Mouse (Mus musculus) macrophage (primary cell): ENCODE results near the gene Rpn1. TPM values are rescaled to one million over a fixed set of nuclear protein-coding genes. Genes with fewer than 3 reads are reported as not detected.

Experiments
- H3K27ac ChIP-seq: fragments of 350-480 bp; formaldehyde crosslinking; 2 replicates; pipeline ENCODE4 v1.9.0; 2021
- H3K36me3 ChIP-seq: fragments of 350-480 bp; formaldehyde crosslinking; 2 replicates; pipeline ENCODE4 v1.9.0; 2021; ENCODE audit errors: inconsistent target
- H3K4me3 ChIP-seq: fragments of 350-480 bp; formaldehyde crosslinking; 2 replicates; pipeline ENCODE4 v1.9.0; 2021; ENCODE audit errors: inconsistent target
- H3K79me2 ChIP-seq: fragments of 350-480 bp; formaldehyde crosslinking; 2 replicates; pipeline ENCODE4 v1.9.0; 2021; ENCODE audit errors: inconsistent target
- WGBS: methylation state at CpG from one replicate; pipeline ENCODE4 v1.1.7; 2026; ENCODE audit warnings: inconsistent platforms; ENCODE audit not compliant: missing documents; 5-methylcytosine and 5-hydroxymethylcytosine counted together
- polyA plus RNA-seq: library from polyadenylated mRNA; stranded (reverse); fragments of 250-400 nt; gene quantifications from 3 replicates; pipeline ENCODE4 v1.2.4, GENCODE M21; 2018; ENCODE audit warnings: inconsistent platforms

Gene Rpn1
- polyA plus RNA-seq, 1 experiment from 2014 or later: 177 TPM

GRCm38 (mm10) chr6:88083095-88083494, 1.2 kb upstream of the Rpn1 start:
- 96% methylated on average over 7 of the region's 7 CpGs for WGBS
- Histone ChIP-seq H3K79me2 (peaks cover 37% of the 10 kb centered on the region), H3K27ac (no peak overlapping the region), H3K36me3 (no peaks in the 10 kb centered on the region), H3K4me3 (no peak overlapping the region)

DNA sequence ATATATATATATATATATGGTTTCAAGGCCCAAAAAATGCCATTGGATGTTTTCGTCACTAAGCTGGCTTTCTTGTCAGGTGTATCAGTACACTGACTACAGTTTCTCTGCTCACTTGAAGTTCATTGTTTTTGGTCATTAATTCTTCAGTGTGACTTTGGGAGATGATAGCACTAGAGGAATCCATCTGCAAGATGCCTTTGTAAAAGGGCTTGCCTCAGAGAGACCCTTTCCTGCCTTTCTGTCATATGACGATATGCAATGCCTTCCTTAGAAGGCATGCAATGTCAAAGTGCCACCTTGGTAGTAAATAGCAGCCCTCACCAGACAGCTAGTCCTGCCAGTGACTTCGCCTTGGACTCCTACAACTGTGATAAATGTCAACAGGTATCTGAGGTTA, 610 bp upstream of the Rpn1 start:
- Histone ChIP-seq H3K79me2 (peaks cover 43% of the 10 kb centered on the region), H3K4me3 (no peak overlapping the region), H3K27ac (peak overlapping the region; percentile 48), H3K36me3 (0 out of 2 replicates have a peak, but pooled peaks cover 3% of the 10 kb centered on the region)
- WGBS: 75% methylated on average over 3 of the region's 3 CpGs

DNA sequence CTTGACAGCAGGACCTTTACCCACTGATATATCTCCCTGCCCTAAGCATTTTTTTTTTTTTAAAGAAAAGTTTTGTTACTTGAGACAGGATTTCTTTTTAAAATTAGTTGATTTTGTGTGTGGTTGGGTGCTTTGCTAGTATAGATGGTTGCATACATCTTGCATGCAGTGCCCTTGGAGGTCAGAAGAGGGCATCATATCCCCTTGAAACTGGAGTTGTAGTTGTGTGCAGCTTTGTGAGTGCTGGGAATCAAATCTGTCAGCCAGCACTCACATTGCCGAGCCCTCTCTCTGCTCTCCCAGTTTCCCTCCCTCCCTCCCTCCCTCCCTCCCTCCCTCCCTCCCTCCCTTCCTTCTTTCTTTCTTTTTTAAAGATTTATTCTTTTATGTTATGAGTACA, 4.7 kb downstream of the Rpn1 start:
- WGBS: no CpG with 5 or more reads among the region's 1 CpGs
- Histone ChIP-seq H3K27ac (no peak overlapping the region), H3K4me3 (no peak overlapping the region), H3K79me2 (peaks cover 95% of the 10 kb centered on the region), H3K36me3 (peaks cover 40% of the 10 kb centered on the region; the same call in 1 of the 2 replicates)

GRCm38 (mm10) chr6:88095377-88095776, 11.1 kb downstream of the Rpn1 start:
- whole genome bisulfite sequencing: 92% methylated on average over 7 of the region's 7 CpGs
- Histone ChIP-seq H3K36me3 (peaks cover 81% of the 10 kb centered on the region), H3K79me2 (peaks cover 37% of the 10 kb centered on the region), H3K27ac (no peak overlapping the region), H3K4me3 (no peak overlapping the region)

DNA sequence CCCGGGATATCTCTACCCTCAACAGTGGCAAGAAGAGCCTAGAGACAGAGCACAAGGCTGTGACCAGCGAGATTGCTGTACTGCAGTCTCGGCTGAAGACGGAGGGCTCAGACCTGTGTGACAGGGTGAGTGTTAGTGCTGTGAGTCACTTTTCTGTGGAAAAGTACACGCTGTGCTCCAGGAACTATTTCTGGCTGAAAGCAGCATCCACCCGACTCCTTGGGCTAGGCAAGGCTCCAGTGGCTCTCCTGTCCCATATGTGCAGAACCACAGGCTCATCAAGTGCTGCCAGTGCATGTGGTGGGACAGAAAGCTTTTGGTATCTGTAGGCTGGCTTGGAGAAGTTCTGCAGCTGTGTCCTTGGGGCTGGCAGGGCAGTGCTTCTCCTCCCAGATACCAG, 17.8 kb downstream of the Rpn1 start:
- Histone ChIP-seq H3K27ac (no peak overlapping the region), H3K36me3 (peaks cover 70% of the 10 kb centered on the region), H3K79me2 (no peaks in the 10 kb centered on the region), H3K4me3 (no peak overlapping the region)
- 98% methylated on average over 6 of the region's 6 CpGs for WGBS

DNA sequence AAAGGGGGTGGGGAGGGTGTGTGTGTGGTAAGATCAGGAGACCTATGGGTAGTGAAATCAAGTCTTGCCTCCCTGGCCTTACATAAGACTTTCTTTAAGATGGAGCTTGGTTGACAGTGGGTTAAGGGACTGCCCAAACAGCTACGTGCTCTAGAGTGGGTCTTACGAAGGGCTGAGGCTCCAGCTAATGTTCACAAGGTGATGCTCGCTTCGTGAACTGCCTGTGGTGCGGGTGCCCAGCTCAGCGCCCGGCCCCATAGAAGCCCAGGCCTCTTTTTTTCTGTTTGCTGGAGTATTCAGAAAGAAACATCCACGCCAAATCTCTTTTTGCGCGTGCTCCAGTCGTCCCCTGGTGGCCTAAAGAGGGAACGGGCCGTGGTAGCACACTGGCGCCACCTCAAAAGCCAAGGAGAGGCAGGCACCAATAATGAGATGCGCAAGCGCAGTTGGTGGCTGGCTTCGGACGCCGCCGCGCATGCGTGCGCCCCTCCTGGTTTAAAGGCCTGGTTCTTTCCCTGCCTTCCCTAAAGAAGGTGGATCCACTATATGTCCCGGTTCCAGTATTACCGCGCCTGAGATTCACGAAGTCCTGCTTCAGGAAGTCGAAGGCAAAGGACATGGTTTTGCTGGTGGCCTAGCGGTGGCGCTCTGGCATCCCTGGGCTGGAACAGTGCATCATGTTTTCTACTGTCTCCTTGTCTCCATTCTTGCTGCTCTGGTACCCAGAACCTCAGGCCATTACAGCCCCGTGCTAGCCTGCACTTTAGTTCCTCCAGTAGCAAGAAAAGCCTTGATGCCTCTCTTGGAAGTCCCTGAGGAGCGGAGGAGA, 21.7 kb downstream of the Rpn1 start:
- no peaks in the 10 kb centered on the region for H3K79me2 ChIP-seq
- peak overlapping the region; percentile 84 for H3K27ac ChIP-seq
- WGBS: 15% methylated on average over 32 of the region's 32 CpGs
- peaks cover 32% of the 10 kb centered on the region for H3K36me3 ChIP-seq
- H3K4me3 ChIP-seq: no peak overlapping the region

- Histone ChIP-seq H3K36me3 (peaks cover 25% of the 10 kb centered on the region), H3K4me3 (no peak overlapping the region), H3K79me2 (no peaks in the 10 kb centered on the region), H3K27ac (peak overlapping the region; percentile 84)
- 55% methylated on average over 12 of the region's 12 CpGs for WGBS
These were observed 22.4 kb downstream of the Rpn1 start for GRCm38 (mm10) chr6:88106612-88107123.

GRCm38 (mm10) chr6:88107661-88108535, 23.6 kb downstream of the Rpn1 start:
- WGBS: 56% methylated on average over 10 of the region's 10 CpGs
- no peak overlapping the region for H3K4me3 ChIP-seq

DNA sequence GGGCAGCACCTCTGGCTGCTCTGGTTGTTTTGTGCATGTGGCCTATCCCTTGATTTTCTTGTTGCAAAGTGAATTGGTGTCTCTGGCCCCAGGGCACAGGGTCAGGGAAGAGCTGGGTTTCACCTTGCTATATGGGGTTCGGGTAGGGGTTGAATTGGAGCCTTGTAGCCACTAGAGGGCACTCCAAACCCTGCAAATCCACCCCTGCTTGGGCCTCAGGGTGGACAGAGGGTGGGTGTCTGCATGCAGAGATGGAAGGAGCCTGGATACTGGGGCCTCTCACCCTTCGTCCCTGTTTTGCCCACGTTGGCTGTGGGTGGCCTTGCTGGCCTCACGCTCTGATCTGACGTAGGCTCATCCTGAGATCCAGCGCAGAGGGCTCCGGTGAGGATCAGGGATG, 28.9 kb downstream of the Rpn1 start:
- 62% methylated on average over 7 of the region's 7 CpGs for WGBS
- Histone ChIP-seq H3K79me2 (no peaks in the 10 kb centered on the region), H3K36me3 (no peaks in the 10 kb centered on the region), H3K27ac (no peak overlapping the region), H3K4me3 (no peak overlapping the region)

More at GRCm38 (mm10) chr6:88107661-88108535, 23.6 kb downstream of the Rpn1 start:
- Histone ChIP-seq H3K36me3 (peaks cover 13% of the 10 kb centered on the region; the same call in 1 of the 2 replicates), H3K79me2 (no peaks in the 10 kb centered on the region), H3K27ac (peak overlapping the region; percentile 84)

DNA sequence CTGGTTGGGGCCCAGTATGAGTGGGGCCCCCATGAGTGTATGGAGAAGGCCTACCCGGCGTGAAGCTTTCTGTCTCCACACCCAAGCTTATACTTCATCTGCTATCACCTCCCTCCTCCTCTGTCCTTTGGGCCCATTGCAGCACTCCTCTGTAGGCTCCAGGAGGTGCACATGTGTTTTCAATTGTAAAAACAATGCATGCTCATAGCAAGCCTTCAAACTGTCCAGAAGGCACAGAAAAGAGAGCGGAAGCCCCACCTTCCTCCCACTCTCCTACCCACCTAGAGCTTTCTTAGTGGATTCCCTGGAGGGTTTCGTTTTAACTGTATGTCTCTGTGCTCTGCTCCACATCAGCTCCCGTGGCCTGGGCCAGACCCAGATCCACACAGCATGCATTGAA, 30.1 kb downstream of the Rpn1 start:
- H3K27ac ChIP-seq: no peak overlapping the region
- WGBS: 87% methylated on average over 5 of the region's 5 CpGs
- no peaks in the 10 kb centered on the region for H3K79me2 ChIP-seq
- no peaks in the 10 kb centered on the region for H3K36me3 ChIP-seq
- H3K4me3 ChIP-seq: no peak overlapping the region

DNA sequence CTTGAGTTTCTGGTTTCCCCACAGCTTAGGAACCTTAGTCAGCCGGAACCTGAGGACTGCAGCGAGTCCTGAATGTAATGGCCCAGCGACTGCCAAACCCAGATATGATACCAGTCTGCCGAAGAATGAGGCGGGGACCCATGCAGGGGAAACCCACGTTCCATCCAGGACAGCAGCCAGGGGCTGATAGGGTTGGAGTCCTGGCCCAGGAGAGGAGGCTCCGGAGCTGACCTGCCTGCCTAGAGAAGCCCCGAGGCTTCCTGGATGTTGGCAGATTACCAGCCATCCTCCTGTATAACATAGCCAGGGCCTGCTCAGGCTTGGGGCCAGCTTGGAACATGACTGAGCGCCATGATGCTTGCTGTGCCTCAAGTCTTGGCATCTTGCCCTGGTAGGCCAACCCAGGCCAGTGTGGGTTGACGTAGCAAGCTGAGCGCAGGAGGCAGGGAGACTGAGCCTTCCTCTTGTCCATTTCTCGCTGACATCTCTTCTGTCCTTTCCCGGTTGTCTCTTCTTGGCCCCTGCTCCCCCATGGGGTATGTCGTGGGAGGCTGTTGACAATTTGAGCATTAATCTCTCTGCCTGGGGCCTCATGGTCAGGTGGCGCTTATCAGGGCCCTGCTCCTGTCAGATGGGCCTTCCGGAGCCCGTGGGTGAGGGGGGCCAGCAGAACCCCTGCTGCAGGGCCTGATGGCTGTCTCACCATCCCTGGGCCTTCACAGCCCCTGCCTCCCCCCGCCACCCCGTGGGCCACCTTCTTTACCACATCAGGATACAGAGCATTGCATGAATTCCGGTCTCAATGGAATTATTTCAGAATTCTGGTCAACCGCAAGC, 32.3 kb downstream of the Rpn1 start:
- Histone ChIP-seq H3K27ac (no peak overlapping the region), H3K36me3 (no peaks in the 10 kb centered on the region), H3K4me3 (no peak overlapping the region)

GRCm38 (mm10) chr6:88117184-88117575, 32.9 kb downstream of the Rpn1 start:
- Histone ChIP-seq H3K36me3 (no peaks in the 10 kb centered on the region), H3K79me2 (no peaks in the 10 kb centered on the region), H3K27ac (no peak overlapping the region), H3K4me3 (no peak overlapping the region)
- WGBS: 71% methylated on average over 6 of the region's 10 CpGs

More for the DNA sequence above, 32.3 kb downstream of the Rpn1 start:
- no peaks in the 10 kb centered on the region for H3K79me2 ChIP-seq
- 74% methylated on average over 20 of the region's 21 CpGs for WGBS

- WGBS: 87% methylated on average over 5 of the region's 5 CpGs
- H3K27ac ChIP-seq: no peak overlapping the region
- H3K4me3 ChIP-seq: no peak overlapping the region
- no peaks in the 10 kb centered on the region for H3K79me2 ChIP-seq
- H3K36me3 ChIP-seq: no peaks in the 10 kb centered on the region
These were observed 35.0 kb downstream of the Rpn1 start for GRCm38 (mm10) chr6:88119309-88119708.

DNA sequence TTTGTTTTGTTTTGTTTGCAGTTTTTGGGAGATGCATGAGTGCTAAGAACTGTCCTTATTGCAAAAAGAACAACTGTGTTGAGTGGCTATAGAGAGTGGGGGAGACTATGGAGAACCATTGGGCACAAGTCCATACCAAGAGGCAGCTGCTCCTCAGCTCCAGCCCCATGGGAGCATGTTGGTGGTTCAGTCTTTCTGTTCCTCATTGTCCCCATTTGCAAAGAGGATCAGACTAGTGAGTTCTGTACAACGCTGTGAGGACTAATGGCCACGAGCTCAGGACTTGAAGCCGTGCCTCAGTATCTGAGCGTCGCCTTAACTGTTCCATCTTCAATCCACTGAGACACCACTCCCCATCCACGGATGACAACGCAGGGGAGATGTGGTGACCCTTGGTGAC, 36.5 kb downstream of the Rpn1 start:
- H3K27ac ChIP-seq: no peak overlapping the region
- H3K79me2 ChIP-seq: no peaks in the 10 kb centered on the region
- H3K36me3 ChIP-seq: no peaks in the 10 kb centered on the region
- H3K4me3 ChIP-seq: no peak overlapping the region
- 80% methylated on average over 7 of the region's 7 CpGs for WGBS
